ENCODE assay signal across 8 mouse cellular contexts in the genomic region with DNA sequence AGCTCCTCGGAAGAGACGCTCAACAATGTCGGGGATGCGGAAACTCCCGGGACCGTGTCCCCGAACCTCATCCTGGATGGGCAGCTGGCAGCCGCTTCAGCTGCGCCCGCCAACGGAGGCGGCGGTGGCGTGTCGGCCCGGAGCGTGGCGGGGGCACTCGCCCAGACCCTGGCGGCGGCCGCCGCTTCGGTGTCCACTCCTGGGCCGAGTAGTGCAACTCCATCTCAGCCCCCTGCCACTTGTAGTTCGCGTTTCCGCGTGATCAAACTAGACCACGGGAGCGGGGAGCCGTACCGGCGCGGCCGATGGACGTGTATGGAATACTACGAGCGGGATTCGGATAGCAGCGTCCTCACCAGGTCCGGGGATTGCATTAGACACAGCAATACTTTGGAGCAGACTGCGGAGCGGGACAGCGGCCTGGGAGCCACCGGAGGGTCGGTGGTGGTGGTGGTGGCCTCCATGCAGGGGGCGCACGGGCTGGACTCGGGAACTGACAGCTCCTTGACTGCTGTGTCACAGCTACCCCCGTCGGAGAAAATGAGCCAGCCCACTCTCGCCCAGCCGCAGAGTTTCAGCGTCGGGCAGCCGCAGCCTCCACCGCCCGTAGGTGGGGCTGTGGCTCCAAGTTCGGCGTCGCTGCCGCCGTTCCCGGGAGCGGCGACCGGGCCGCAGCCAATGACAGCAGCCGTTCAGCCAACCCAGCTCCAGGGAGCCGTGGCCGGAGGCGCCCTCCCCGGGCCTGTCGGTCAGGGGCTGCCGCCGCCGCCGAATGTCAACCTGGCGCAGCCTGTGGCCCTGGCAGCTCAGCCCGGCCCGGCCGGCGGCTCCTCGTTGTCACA. TPM values are rescaled to one million over a fixed set of nuclear protein-coding genes. Genes with fewer than 3 reads are reported as not detected.
A peak's percentile ranks its signal among the peaks of the same experiment; 100 is the strongest.
DNase-seq lines count a peak whose midpoint lies in the region; ATAC-seq and TF ChIP-seq lines count a peak whose summit lies in the region.

No protein-coding gene starts in this region.

- peaks cover 10% of the 10 kb centered on the region for H3K27me3 ChIP-seq in E14TG2a.4 (ENCODE audit: insufficient read depth, low read length)
- H3K27me3 ChIP-seq in forebrain, embryonic 13.5 days = no peaks in the 10 kb centered on the region
- no peaks in the 10 kb centered on the region for H3K27me3 ChIP-seq in neural tube, embryonic 15.5 days (replicated peaks)

- peak; percentile 84 for DNase-seq in c-Kit-positive CD71-positive TER-119-positive erythroid progenitor cells, embryonic 14.5 days (ENCODE audit: low spot score)
- DNase-seq in heart, postnatal 10 days = peak; percentile 86 to 88
- peak; percentile 69 to 84 for DNase-seq in layer of hippocampus, adult 18-20 months (ENCODE audit: low spot score in 2 of 2)
- DNase-seq in lung, adult 2 months = peak; percentile 73
- DNase-seq in testis, postnatal 14 days (ENCODE audit: low spot score) = peak; percentile 64

- peak overlapping the region; percentile 99 for H3K27ac ChIP-seq in forebrain, embryonic 13.5 days
- H3K27ac ChIP-seq in neural tube, embryonic 15.5 days (replicated peaks) = peak overlapping the region; percentile 99

- H3K4me1 ChIP-seq in E14TG2a.4 (replicated peaks; ENCODE audit: low read depth, low read length) = peaks cover 37% of the 10 kb centered on the region
- H3K4me1 ChIP-seq in forebrain, embryonic 13.5 days = peaks cover 26% of the 10 kb centered on the region
- peaks cover 2% of the 10 kb centered on the region; the same call in 1 of the 2 replicates for H3K4me1 ChIP-seq in lung, adult 2 months (ENCODE audit: control insufficient read depth, insufficient read depth, low read length)
- H3K4me1 ChIP-seq in neural tube, embryonic 15.5 days = peaks cover 23% of the 10 kb centered on the region

- peak overlapping the region; percentile 92 for H3K4me3 ChIP-seq in E14TG2a.4 (replicated peaks; ENCODE audit: low read length)
- peak overlapping the region; percentile 98 for H3K4me3 ChIP-seq in forebrain, embryonic 13.5 days
- peak overlapping the region; percentile 87 for H3K4me3 ChIP-seq in lung, adult 2 months (replicated peaks; ENCODE audit: extremely low read depth, low read depth, low read length)
- peak overlapping the region; percentile 97 for H3K4me3 ChIP-seq in neural tube, embryonic 15.5 days (replicated peaks)

- no peaks in the 10 kb centered on the region for H3K9me3 ChIP-seq in E14TG2a.4 (ENCODE audit: low read length)
- no peaks in the 10 kb centered on the region for H3K9me3 ChIP-seq in forebrain, embryonic 13.5 days (replicated peaks)
- no peaks in the 10 kb centered on the region for H3K9me3 ChIP-seq in neural tube, embryonic 15.5 days (replicated peaks)

- TF ChIP-seq POLR2A in lung, adult 2 months (IDR thresholded peaks at IDR 0.05; ENCODE audit: borderline replicate concordance, extremely low read depth, low read depth, low read length) = no peak

- intact Hi-C loops in heart, postnatal 10 days (cut with DNase I) = loop anchor here (1.0 to 10.0 kb wide), 7 partner anchors 44 to 569 kb away; partner anchors contain the start of genes Eif2a, Pfn2, Serp1 and Siah2

- H3K4me2 ChIP-seq in forebrain, embryonic 13.5 days = peak overlapping the region; percentile 93
- peak overlapping the region; percentile 84 for H3K4me2 ChIP-seq in neural tube, embryonic 15.5 days

- ATAC-seq in forebrain, embryonic 13.5 days = peak; percentile 72
- ATAC-seq in neural tube, embryonic 15.5 days (ENCODE audit: low FRiP score) = peak; percentile 68

- peaks cover 19% of the 10 kb centered on the region for H3K36me3 ChIP-seq in E14TG2a.4 (ENCODE audit: insufficient read depth, low read length)
- no peaks in the 10 kb centered on the region for H3K36me3 ChIP-seq in forebrain, embryonic 13.5 days (ENCODE audit: poor library complexity, severe bottlenecking)
- no peaks in the 10 kb centered on the region for H3K36me3 ChIP-seq in neural tube, embryonic 15.5 days

- WGBS in forebrain, embryonic 13.5 days = under 1% methylated on average over 85 of the region's 85 CpGs
- WGBS in lung, adult 2 months = under 1% methylated on average over 85 of the region's 85 CpGs
- under 1% methylated on average over 79 of the region's 85 CpGs for WGBS in neural tube, embryonic 15.5 days

- no peak for TF ChIP-seq CTCF in E14TG2a.4 (conservative IDR thresholded peaks at IDR 0.05; ENCODE audit: low read length)
- TF ChIP-seq CTCF in lung, adult 2 months (IDR thresholded peaks at IDR 0.05; ENCODE audit: insufficient read depth, low read length) = no peak

- peak overlapping the region; percentile 96 for H3K9ac ChIP-seq in forebrain, embryonic 13.5 days
- H3K9ac ChIP-seq in neural tube, embryonic 15.5 days (replicated peaks) = peak overlapping the region; percentile 97

RNA-seq across cellular contexts. Expression of gene Tsc22d2, which starts 1.6 kb away (rescaled TPM):
- polyA plus RNA-seq in forebrain, embryonic 13.5 days (2015; fragmentation: Nextera tagmentation; extraction: Ambion mirVana) = 7.5 and 7.6 TPM in 2 replicates
- total RNA-seq in heart, postnatal 10 days (2021) = 10 to 100 TPM; 28.7 to 33.1 TPM
- 10 to 100 TPM; 41.0 to 43.1 TPM for total RNA-seq in layer of hippocampus, adult 18-20 months (2021)
- 15.5 and 24.3 TPM in 2 replicates for polyA plus RNA-seq in lung, adult 2 months (2012; rRNA removed)
- 7.7 and 8.6 TPM in 2 replicates for polyA plus RNA-seq in neural tube, embryonic 15.5 days (2015; fragmentation: Nextera tagmentation; extraction: Ambion mirVana)

Comparison
In these comparisons a context has a peak if more than half of its experiments do, and no peak if none do; other contexts are left out.
1. Peak in every context shown above with its lines: DNase-seq, ATAC-seq, H3K4me3 ChIP-seq and H3K27ac ChIP-seq.